Comparison of ENCODE assay signal across 10 mouse cellular contexts in genomic region chr5:136581625-136582024, GRCm38 (mm10). TPM values are rescaled to one million over a fixed set of nuclear protein-coding genes. Genes with fewer than 3 reads are reported as not detected.
DNase-seq lines count a peak whose midpoint lies in the region; ATAC-seq and TF ChIP-seq lines count a peak whose summit lies in the region.
"Had no signal": no experiment of that assay in that cellular context is flagged by ENCODE, and none has a peak within 500 bp of the region (broad histone marks: within the 10 kb centered on the region; RNA-seq: fewer than 3 reads in every experiment).

No protein-coding gene starts in this region.

- 4% methylated on average over 13 of the region's 13 CpGs for WGBS in forebrain, embryonic 10.5 days
- WGBS in forebrain, embryonic 16.5 days: 3% methylated on average over 13 of the region's 13 CpGs
- WGBS in lung, embryonic 14.5 days: under 1% methylated on average over 13 of the region's 13 CpGs
- 2% methylated on average over 13 of the region's 13 CpGs for WGBS in intestine, embryonic 14.5 days
- WGBS in neural tube, embryonic 12.5 days: 1% methylated on average over 13 of the region's 13 CpGs

- H3K27ac ChIP-seq in forebrain, embryonic 10.5 days: no peak overlapping the region
- H3K27ac ChIP-seq in forebrain, embryonic 16.5 days (ENCODE audit: low read length): no peak overlapping the region
- H3K27ac ChIP-seq in lung, embryonic 14.5 days (ENCODE audit: low read depth): no peak overlapping the region
- H3K27ac ChIP-seq in intestine, embryonic 14.5 days (ENCODE audit: low read depth): no peak overlapping the region
- no peak overlapping the region for H3K27ac ChIP-seq in neural tube, embryonic 12.5 days
- H3K27ac ChIP-seq: heart, adult 2 months had no signal

- no peaks in the 10 kb centered on the region for H3K36me3 ChIP-seq in forebrain, embryonic 10.5 days (replicated peaks)
- H3K36me3 ChIP-seq in forebrain, embryonic 16.5 days (ENCODE audit: control insufficient read depth, insufficient read depth): no peaks in the 10 kb centered on the region
- H3K36me3 ChIP-seq in lung, embryonic 14.5 days (ENCODE audit: insufficient read depth): no peaks in the 10 kb centered on the region
- no peaks in the 10 kb centered on the region for H3K36me3 ChIP-seq in intestine, embryonic 14.5 days (ENCODE audit: control insufficient read depth, insufficient read depth, low read length)
- no peaks in the 10 kb centered on the region for H3K36me3 ChIP-seq in neural tube, embryonic 12.5 days

- no peak for ATAC-seq in forebrain, embryonic 16.5 days
- ATAC-seq in lung, embryonic 14.5 days (ENCODE audit: insufficient read depth): no peak
- ATAC-seq in intestine, embryonic 14.5 days (replicated peaks; ENCODE audit: low FRiP score, low TSS enrichment, low read depth): no peak
- ATAC-seq in neural tube, embryonic 12.5 days (ENCODE audit: low FRiP score, low read depth): no peak
- no peak for ATAC-seq in erythroid progenitor cell, adult 5-6 weeks (replicated peaks; ENCODE audit: low FRiP score, poor library complexity, severe bottlenecking)

- no peak for TF ChIP-seq CTCF in lung, embryonic 14.5 days (IDR thresholded peaks at IDR 0.05; ENCODE audit: low read depth)

- peaks cover 22% of the 10 kb centered on the region for H3K4me1 ChIP-seq in forebrain, embryonic 10.5 days
- 0 out of 2 replicates have a peak, but pooled peaks cover 2% of the 10 kb centered on the region for H3K4me1 ChIP-seq in forebrain, embryonic 16.5 days (replicated peaks; ENCODE audit: control insufficient read depth, insufficient read depth, low read length)
- peaks cover 3% of the 10 kb centered on the region; the same call in 1 of the 2 replicates for H3K4me1 ChIP-seq in lung, embryonic 14.5 days (ENCODE audit: insufficient read depth)
- H3K4me1 ChIP-seq in intestine, embryonic 14.5 days (replicated peaks; ENCODE audit: control insufficient read depth, insufficient read depth, low read length): peaks cover 5% of the 10 kb centered on the region; the same call in 1 of the 2 replicates
- 0 out of 2 replicates have a peak, but pooled peaks cover 8% of the 10 kb centered on the region for H3K4me1 ChIP-seq in neural tube, embryonic 12.5 days

- peaks cover 52% of the 10 kb centered on the region for H3K27me3 ChIP-seq in forebrain, embryonic 10.5 days (ENCODE audit: poor library complexity, severe bottlenecking)
- peaks cover 23% of the 10 kb centered on the region; the same call in 1 of the 2 replicates for H3K27me3 ChIP-seq in forebrain, embryonic 16.5 days (replicated peaks; ENCODE audit: control insufficient read depth, insufficient read depth, low read length)
- H3K27me3 ChIP-seq in lung, embryonic 14.5 days (ENCODE audit: insufficient read depth, low read length): peaks cover 30% of the 10 kb centered on the region
- H3K27me3 ChIP-seq in intestine, embryonic 14.5 days (replicated peaks; ENCODE audit: control insufficient read depth, insufficient read depth, low read length): peaks cover 23% of the 10 kb centered on the region
- peaks cover 22% of the 10 kb centered on the region for H3K27me3 ChIP-seq in neural tube, embryonic 12.5 days (replicated peaks)

- peak overlapping the region; percentile 23 for H3K4me3 ChIP-seq in forebrain, embryonic 10.5 days
- H3K4me3 ChIP-seq in forebrain, embryonic 16.5 days (replicated peaks; ENCODE audit: low read length): no peak overlapping the region
- H3K4me3 ChIP-seq in lung, embryonic 14.5 days (ENCODE audit: low read depth, low read length): peak overlapping the region; percentile 16
- H3K4me3 ChIP-seq in intestine, embryonic 14.5 days (ENCODE audit: low read depth, low read length): no peak overlapping the region
- H3K4me3 ChIP-seq in neural tube, embryonic 12.5 days: no peak overlapping the region
- H3K4me3 ChIP-seq: heart, adult 2 months; myocyte had no signal

- peaks cover 3% of the 10 kb centered on the region; the same call in 1 of the 2 replicates for H3K9me3 ChIP-seq in forebrain, embryonic 10.5 days
- no peaks in the 10 kb centered on the region; the same call in 1 of the 2 replicates for H3K9me3 ChIP-seq in forebrain, embryonic 16.5 days (ENCODE audit: control insufficient read depth, low read length)
- H3K9me3 ChIP-seq in lung, embryonic 14.5 days (ENCODE audit: low read depth, low read length): no peaks in the 10 kb centered on the region
- no peaks in the 10 kb centered on the region for H3K9me3 ChIP-seq in intestine, embryonic 14.5 days (ENCODE audit: control insufficient read depth, low read length)
- H3K9me3 ChIP-seq in neural tube, embryonic 12.5 days: no peaks in the 10 kb centered on the region

- no peak overlapping the region for H3K9ac ChIP-seq in forebrain, embryonic 16.5 days (replicated peaks; ENCODE audit: low read depth, low read length)
- H3K9ac ChIP-seq in lung, embryonic 14.5 days: no peak overlapping the region
- H3K9ac ChIP-seq in intestine, embryonic 14.5 days (ENCODE audit: low read length): no peak overlapping the region
- H3K9ac ChIP-seq in neural tube, embryonic 12.5 days: no peak overlapping the region

- DNase-seq in forebrain, embryonic 10.5 days (ENCODE audit: extremely low spot score, low spot score): no peak
- DNase-seq in lung, embryonic 14.5 days: peak; percentile 6
- no peak for DNase-seq in lung, postnatal 14 days
- DNase-seq in intestine, embryonic 14.5 days (ENCODE audit: low spot score): peak; percentile 61
- no peak for DNase-seq in layer of hippocampus, adult 9-11 months
- DNase-seq: heart, adult 2 months had no signal

- no peak overlapping the region for H3K4me2 ChIP-seq in forebrain, embryonic 16.5 days (ENCODE audit: low read length)
- H3K4me2 ChIP-seq in lung, embryonic 14.5 days: peak overlapping the region; percentile 41
- peak overlapping the region; percentile 45 for H3K4me2 ChIP-seq in intestine, embryonic 14.5 days (ENCODE audit: low read length)
- H3K4me2 ChIP-seq in neural tube, embryonic 12.5 days (replicated peaks): peak overlapping the region; percentile 24

RNA-seq across cellular contexts. Expression of gene Cux1, which starts 14.3 kb away (rescaled TPM):
- polyA plus RNA-seq in forebrain, embryonic 10.5 days (2016; fragmentation: Nextera tagmentation; extraction: Ambion mirVana): 106 and 107 TPM in 2 replicates
- polyA plus RNA-seq in forebrain, embryonic 16.5 days (2015; fragmentation: Nextera tagmentation; extraction: Ambion mirVana): 138 and 141 TPM in 2 replicates
- polyA plus RNA-seq in lung, embryonic 14.5 days (2014; fragmentation: Nextera tagmentation; extraction: Ambion mirVana): 99.5 and 104 TPM in 2 replicates
- polyA plus RNA-seq in intestine, embryonic 14.5 days (2014; fragmentation: Nextera tagmentation; extraction: Ambion mirVana): 72.7 and 77.8 TPM in 2 replicates
- polyA plus RNA-seq in neural tube, embryonic 12.5 days (2016; fragmentation: Nextera tagmentation; extraction: Ambion mirVana): 117 and 118 TPM in 2 replicates
- total RNA-seq in erythroid progenitor cell, adult 5-6 weeks (2015; ENCODE audit: low replicate concordance): 42.3 and 57.3 TPM in 2 replicates
- total RNA-seq in erythroid progenitor cell, adult 5-6 weeks (2017; ENCODE audit: low replicate concordance): 71.5 and 79.1 TPM in 2 replicates

Comparison
In these comparisons a context has a peak if more than half of its experiments do, and no peak if none do; other contexts are left out.
1. DNase-seq: peak in lung, embryonic 14.5 days (single experiment) and intestine, embryonic 14.5 days (single experiment); none in forebrain, embryonic 10.5 days (single experiment), lung, postnatal 14 days (single experiment) and layer of hippocampus, adult 9-11 months (single experiment).
2. H3K4me3 ChIP-seq: peak in forebrain, embryonic 10.5 days (single experiment) and lung, embryonic 14.5 days (single experiment); none in forebrain, embryonic 16.5 days (single experiment), intestine, embryonic 14.5 days (single experiment) and neural tube, embryonic 12.5 days (single experiment).